8 mouse cellular contexts compared by ENCODE assay signal in genomic region chr11:101164677-101165580, GRCm38 (mm10). TPM values are rescaled to one million over a fixed set of nuclear protein-coding genes. Genes with fewer than 3 reads are reported as not detected.
DNase-seq lines count a peak whose midpoint lies in the region; ATAC-seq and TF ChIP-seq lines count a peak whose summit lies in the region.
"Had no signal": no experiment of that assay in that cellular context is flagged by ENCODE, and none has a peak within 500 bp of the region (broad histone marks: within the 10 kb centered on the region; RNA-seq: fewer than 3 reads in every experiment).

No protein-coding gene starts in this region.

- peak; percentile 46 for DNase-seq in hindbrain, embryonic 10.5 days (ENCODE audit: low spot score)
- DNase-seq in hindbrain, postnatal 0 days (ENCODE audit: low spot score): no peak
- peak; percentile 83 for DNase-seq in ZHBTc4 (ENCODE audit: low read depth, low spot score)
- no peak for DNase-seq in urinary bladder, postnatal 25 days (ENCODE audit: low spot score)

- H3K4me2 ChIP-seq in hindbrain, postnatal 0 days (ENCODE audit: low read depth, low read length): no peak overlapping the region
- peak overlapping the region; percentile 54; the same call in 1 of the 2 replicates for H3K4me2 ChIP-seq in forebrain, embryonic 13.5 days
- H3K4me2 ChIP-seq in intestine, postnatal 0 days (replicated peaks; ENCODE audit: low read depth): no peak overlapping the region

- peaks cover 57% of the 10 kb centered on the region for H3K4me1 ChIP-seq in hindbrain, embryonic 10.5 days (replicated peaks)
- peaks cover 11% of the 10 kb centered on the region; the same call in 1 of the 2 replicates for H3K4me1 ChIP-seq in hindbrain, postnatal 0 days (ENCODE audit: insufficient read depth, low read length)
- H3K4me1 ChIP-seq in forebrain, embryonic 13.5 days: peaks cover 25% of the 10 kb centered on the region
- H3K4me1 ChIP-seq in intestine, postnatal 0 days (replicated peaks; ENCODE audit: control insufficient read depth, insufficient read depth, low read length): peaks cover 14% of the 10 kb centered on the region; the same call in 1 of the 2 replicates

- WGBS in hindbrain, embryonic 10.5 days: 6% methylated on average over 35 of the region's 35 CpGs
- WGBS in hindbrain, postnatal 0 days: 46% methylated on average over 35 of the region's 35 CpGs
- WGBS in forebrain, embryonic 13.5 days: 12% methylated on average over 35 of the region's 35 CpGs
- 66% methylated on average over 35 of the region's 35 CpGs for WGBS in intestine, postnatal 0 days

- H3K9ac ChIP-seq in hindbrain, postnatal 0 days (replicated peaks; ENCODE audit: low read length): no peak overlapping the region
- H3K9ac ChIP-seq in forebrain, embryonic 13.5 days: 0 out of 2 replicates have a peak overlapping the region, but pooled peaks have one; percentile 17
- H3K9ac ChIP-seq in intestine, postnatal 0 days (ENCODE audit: low read depth, low read length): no peak overlapping the region

- peak overlapping the region; percentile 46 for H3K4me3 ChIP-seq in hindbrain, embryonic 10.5 days
- no peak overlapping the region for H3K4me3 ChIP-seq in hindbrain, postnatal 0 days (ENCODE audit: low read length)
- peak overlapping the region; percentile 30 for H3K4me3 ChIP-seq in forebrain, embryonic 13.5 days
- no peak overlapping the region for H3K4me3 ChIP-seq in intestine, postnatal 0 days (ENCODE audit: low read depth, low read length)

- H3K27ac ChIP-seq in hindbrain, embryonic 10.5 days: no peak overlapping the region
- no peak overlapping the region for H3K27ac ChIP-seq in hindbrain, postnatal 0 days
- H3K27ac ChIP-seq in forebrain, embryonic 13.5 days: no peak overlapping the region
- H3K27ac ChIP-seq in intestine, postnatal 0 days (ENCODE audit: low read depth, low read length): no peak overlapping the region

- peaks cover 52% of the 10 kb centered on the region for H3K36me3 ChIP-seq in hindbrain, embryonic 10.5 days
- H3K36me3 ChIP-seq in hindbrain, postnatal 0 days (ENCODE audit: insufficient read depth, low read length): peaks cover 21% of the 10 kb centered on the region; the same call in 1 of the 2 replicates
- H3K36me3 ChIP-seq in forebrain, embryonic 13.5 days (ENCODE audit: poor library complexity, severe bottlenecking): peaks cover 38% of the 10 kb centered on the region
- H3K36me3 ChIP-seq in intestine, postnatal 0 days (ENCODE audit: control insufficient read depth, insufficient read depth): peaks cover 67% of the 10 kb centered on the region

- no peak for ATAC-seq in hindbrain, postnatal 0 days
- ATAC-seq in forebrain, embryonic 13.5 days: no peak
- ATAC-seq in megakaryocyte-erythroid progenitor cell, adult 5-6 weeks (replicated peaks; ENCODE audit: low FRiP score, low TSS enrichment, poor library complexity, severe bottlenecking): peak; percentile 41; the same call in 1 of the 2 replicates
- ATAC-seq in intestine, postnatal 0 days: no peak

- no peaks in the 10 kb centered on the region for H3K9me3 ChIP-seq in hindbrain, embryonic 10.5 days
- no peaks in the 10 kb centered on the region for H3K9me3 ChIP-seq in hindbrain, postnatal 0 days (ENCODE audit: low read length)
- no peaks in the 10 kb centered on the region for H3K9me3 ChIP-seq in forebrain, embryonic 13.5 days (replicated peaks)
- no peaks in the 10 kb centered on the region for H3K9me3 ChIP-seq in intestine, postnatal 0 days (ENCODE audit: control insufficient read depth)

- TF ChIP-seq CTCF in hindbrain, postnatal 0 days (IDR thresholded peaks at IDR 0.05; ENCODE audit: low read depth): no peak
- TF ChIP-seq CTCF in intestine, postnatal 0 days (IDR thresholded peaks at IDR 0.05; ENCODE audit: low read depth): no peak

- H3K27me3 ChIP-seq in hindbrain, embryonic 10.5 days (ENCODE audit: insufficient read depth, poor library complexity, severe bottlenecking): peaks cover 97% of the 10 kb centered on the region
- peaks cover 31% of the 10 kb centered on the region for H3K27me3 ChIP-seq in hindbrain, postnatal 0 days (ENCODE audit: insufficient read depth, low read length)
- H3K27me3 ChIP-seq in forebrain, embryonic 13.5 days: peaks cover 86% of the 10 kb centered on the region
- H3K27me3 ChIP-seq in intestine, postnatal 0 days (replicated peaks; ENCODE audit: control insufficient read depth, insufficient read depth, low read length): no peaks in the 10 kb centered on the region

RNA-seq across cellular contexts. Expression of gene Cntnap1, which starts 5.4 kb away (rescaled TPM):
- 0.29 and 0.71 TPM in 2 replicates for polyA plus RNA-seq in hindbrain, embryonic 10.5 days (2016; fragmentation: Nextera tagmentation; extraction: Ambion mirVana)
- total RNA-seq in hindbrain, postnatal 0 days (2014; rRNA removed): 25.4 and 28.9 TPM in 2 replicates
- 5.8 and 6.5 TPM in 2 replicates for polyA plus RNA-seq in hindbrain, postnatal 0 days (2015; fragmentation: Nextera tagmentation; extraction: Ambion mirVana)
- 0.36 and 0.42 TPM in 2 replicates for polyA plus RNA-seq in forebrain, embryonic 13.5 days (2015; fragmentation: Nextera tagmentation; extraction: Ambion mirVana)
- not detected in 2 replicates for total RNA-seq in megakaryocyte-erythroid progenitor cell, adult 5-6 weeks (2014; fragmentation: Nextera tagmentation)
- total RNA-seq in megakaryocyte-erythroid progenitor cell, adult 5-6 weeks (2017): 0.15 TPM in 1 of 2 replicates, not detected in the other
- polyA plus RNA-seq in intestine, postnatal 0 days (2015; fragmentation: Nextera tagmentation; extraction: Ambion mirVana): 5.2 and 6.0 TPM in 2 replicates

RNA-seq across cellular contexts. Expression of gene Plekhh3, which starts 6.2 kb away (rescaled TPM):
- 5.8 and 11.8 TPM in 2 replicates for polyA plus RNA-seq in hindbrain, embryonic 10.5 days (2016; fragmentation: Nextera tagmentation; extraction: Ambion mirVana)
- total RNA-seq in hindbrain, postnatal 0 days (2014; rRNA removed): 26.7 and 32.3 TPM in 2 replicates
- 8.8 TPM in 2 replicates for polyA plus RNA-seq in hindbrain, postnatal 0 days (2015; fragmentation: Nextera tagmentation; extraction: Ambion mirVana)
- polyA plus RNA-seq in forebrain, embryonic 13.5 days (2015; fragmentation: Nextera tagmentation; extraction: Ambion mirVana): 4.5 and 6.4 TPM in 2 replicates
- not detected in 2 replicates for total RNA-seq in megakaryocyte-erythroid progenitor cell, adult 5-6 weeks (2014; fragmentation: Nextera tagmentation)
- not detected in 2 replicates for total RNA-seq in megakaryocyte-erythroid progenitor cell, adult 5-6 weeks (2017)
- 7.7 and 7.8 TPM in 2 replicates for polyA plus RNA-seq in intestine, postnatal 0 days (2015; fragmentation: Nextera tagmentation; extraction: Ambion mirVana)

RNA-seq across cellular contexts. Expression of gene Tubg2, which starts 9.2 kb away (rescaled TPM):
- polyA plus RNA-seq in hindbrain, embryonic 10.5 days (2016; fragmentation: Nextera tagmentation; extraction: Ambion mirVana): 2.8 and 4.8 TPM in 2 replicates
- 29.7 and 40.8 TPM in 2 replicates for total RNA-seq in hindbrain, postnatal 0 days (2014; rRNA removed)
- polyA plus RNA-seq in hindbrain, postnatal 0 days (2015; fragmentation: Nextera tagmentation; extraction: Ambion mirVana): 57.7 and 62.8 TPM in 2 replicates
- 14.6 and 16.4 TPM in 2 replicates for polyA plus RNA-seq in forebrain, embryonic 13.5 days (2015; fragmentation: Nextera tagmentation; extraction: Ambion mirVana)
- not detected in 2 replicates for total RNA-seq in megakaryocyte-erythroid progenitor cell, adult 5-6 weeks (2014; fragmentation: Nextera tagmentation)
- not detected in 2 replicates for total RNA-seq in megakaryocyte-erythroid progenitor cell, adult 5-6 weeks (2017)
- polyA plus RNA-seq in intestine, postnatal 0 days (2015; fragmentation: Nextera tagmentation; extraction: Ambion mirVana): 2.5 and 2.8 TPM in 2 replicates

RNA-seq across cellular contexts. Expression of gene Ccr10, which starts 10.3 kb away (rescaled TPM):
- polyA plus RNA-seq in hindbrain, embryonic 10.5 days (2016; fragmentation: Nextera tagmentation; extraction: Ambion mirVana): 0.15 and 0.20 TPM in 2 replicates
- total RNA-seq in hindbrain, postnatal 0 days (2014; rRNA removed): 0.16 and 0.43 TPM in 2 replicates
- 0.88 and 1.0 TPM in 2 replicates for polyA plus RNA-seq in hindbrain, postnatal 0 days (2015; fragmentation: Nextera tagmentation; extraction: Ambion mirVana)
- polyA plus RNA-seq in forebrain, embryonic 13.5 days (2015; fragmentation: Nextera tagmentation; extraction: Ambion mirVana): 0.10 TPM in 1 of 2 replicates, not detected in the other
- not detected in 2 replicates for total RNA-seq in megakaryocyte-erythroid progenitor cell, adult 5-6 weeks (2014; fragmentation: Nextera tagmentation)
- not detected in 2 replicates for total RNA-seq in megakaryocyte-erythroid progenitor cell, adult 5-6 weeks (2017)
- polyA plus RNA-seq in intestine, postnatal 0 days (2015; fragmentation: Nextera tagmentation; extraction: Ambion mirVana): 0.13 and 0.22 TPM in 2 replicates
- total RNA-seq: layer of hippocampus, postnatal 10 days had no signal

RNA-seq across cellular contexts. Expression of gene Tubg1, which starts 45.2 kb away (rescaled TPM):
- polyA plus RNA-seq in hindbrain, embryonic 10.5 days (2016; fragmentation: Nextera tagmentation; extraction: Ambion mirVana): 136 and 141 TPM in 2 replicates
- 59.3 and 68.3 TPM in 2 replicates for total RNA-seq in hindbrain, postnatal 0 days (2014; rRNA removed)
- polyA plus RNA-seq in hindbrain, postnatal 0 days (2015; fragmentation: Nextera tagmentation; extraction: Ambion mirVana): 71.5 and 72.8 TPM in 2 replicates
- 108 and 112 TPM in 2 replicates for polyA plus RNA-seq in forebrain, embryonic 13.5 days (2015; fragmentation: Nextera tagmentation; extraction: Ambion mirVana)
- total RNA-seq in megakaryocyte-erythroid progenitor cell, adult 5-6 weeks (2014; fragmentation: Nextera tagmentation): 51.9 and 55.2 TPM in 2 replicates
- 28.7 and 42.7 TPM in 2 replicates for total RNA-seq in megakaryocyte-erythroid progenitor cell, adult 5-6 weeks (2017)
- polyA plus RNA-seq in intestine, postnatal 0 days (2015; fragmentation: Nextera tagmentation; extraction: Ambion mirVana): 20.0 and 20.6 TPM in 2 replicates

Comparison
In these comparisons a context has a peak if more than half of its experiments do, and no peak if none do; other contexts are left out.
1. DNase-seq: peak in hindbrain, embryonic 10.5 days (single experiment) and ZHBTc4 (single experiment); none in hindbrain, postnatal 0 days (single experiment) and urinary bladder, postnatal 25 days (single experiment).
2. H3K4me3 ChIP-seq: peak in hindbrain, embryonic 10.5 days (single experiment) and forebrain, embryonic 13.5 days (single experiment); none in hindbrain, postnatal 0 days (single experiment) and intestine, postnatal 0 days (single experiment).